Mouse (Mus musculus): ENCODE data around the gene Mpp2. TPM values are rescaled to one million over a fixed set of nuclear protein-coding genes. Genes with fewer than 3 reads are reported as not detected.

Gene Mpp2
- polyA plus RNA-seq, 1 experiment = 147 TPM

DNA sequence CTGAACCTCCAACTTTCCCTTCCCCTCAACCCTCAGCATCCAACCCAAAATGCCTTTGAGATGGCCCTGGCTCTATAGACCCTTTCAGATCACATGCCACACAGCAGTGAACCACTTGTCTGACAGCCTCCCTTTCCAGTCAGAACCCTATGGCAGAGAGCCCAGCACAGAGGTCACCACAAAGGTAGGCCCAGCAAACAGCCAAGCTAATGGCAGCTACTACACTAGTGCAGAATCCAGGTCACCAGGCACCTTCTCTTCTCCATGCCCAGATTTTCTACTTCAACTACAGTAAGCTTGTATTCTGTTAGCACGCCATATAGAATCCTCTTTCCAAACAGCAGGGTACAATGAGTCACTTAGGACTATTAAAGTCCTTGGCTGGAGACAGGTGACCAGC lies 72.2 kb downstream of the Mpp2 start:
- DNase-seq (ENCODE audit: extremely low spot score in 1 of 2, low spot score in 1 of 2) = no peak

DNA sequence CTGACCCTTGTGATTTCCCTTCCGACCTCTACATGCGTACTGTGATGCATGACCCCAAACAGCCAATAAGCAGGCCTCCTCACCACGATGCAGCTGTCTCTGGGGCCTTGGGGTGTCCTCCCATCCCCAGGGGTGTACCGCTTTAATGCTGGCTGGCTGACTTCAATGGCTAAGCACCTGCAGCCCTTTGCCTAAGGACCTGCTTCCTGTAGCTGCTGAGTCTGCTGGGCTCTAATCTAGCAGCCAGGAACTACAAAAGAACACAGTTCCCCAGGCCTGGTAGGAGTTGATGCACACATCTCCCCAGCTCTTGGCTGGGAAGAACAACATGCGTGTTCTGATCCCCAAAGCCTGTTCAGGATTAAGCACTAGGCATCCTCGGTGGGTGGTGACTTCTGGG lies 72.8 kb downstream of the Mpp2 start:
- DNase-seq (ENCODE audit: extremely low spot score in 1 of 2, low spot score in 1 of 2) = no peak

DNA sequence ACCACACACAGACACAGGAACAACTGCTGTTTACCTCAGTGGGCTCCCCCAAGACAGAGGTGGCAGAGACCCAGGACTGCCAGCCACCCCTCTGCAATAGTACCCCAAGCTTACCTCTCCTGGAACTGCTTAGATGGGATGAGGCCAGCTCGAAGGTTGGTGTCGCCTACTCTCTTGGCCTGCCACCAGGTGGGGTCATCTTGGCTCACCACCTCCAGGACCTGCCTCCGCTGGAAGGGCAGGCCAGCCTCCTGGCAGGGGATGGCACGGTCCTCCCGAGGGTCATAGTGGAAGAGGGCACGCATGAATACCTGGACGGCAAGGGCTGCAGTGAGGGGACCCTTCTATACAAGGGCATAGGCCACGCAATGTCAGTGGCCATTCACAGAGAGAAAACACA lies 75.1 kb downstream of the Mpp2 start:
- DNase-seq (ENCODE audit: extremely low spot score in 1 of 2, low spot score in 1 of 2) = no peak

DNA sequence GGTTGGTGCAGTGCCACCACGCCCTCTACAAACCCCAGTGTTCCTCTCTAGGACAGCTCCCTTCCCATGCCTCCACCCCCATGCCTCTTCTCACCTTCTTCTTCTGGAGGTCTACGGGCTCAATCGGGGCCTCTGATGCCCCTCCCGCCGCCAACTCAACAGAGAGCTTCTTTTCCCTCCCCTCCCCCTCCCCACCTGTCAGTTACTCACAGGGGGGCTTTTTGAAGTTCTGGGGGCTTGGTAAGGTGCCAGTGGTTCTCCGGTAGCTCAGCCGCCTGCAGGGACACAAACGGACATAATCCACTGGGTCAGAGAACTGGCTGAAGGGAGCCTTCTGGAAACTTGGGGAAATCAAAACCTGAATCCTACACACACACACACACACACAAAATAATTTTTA lies 76.8 kb downstream of the Mpp2 start:
- no peak for DNase-seq (ENCODE audit: extremely low spot score in 1 of 2, low spot score in 1 of 2)

DNA sequence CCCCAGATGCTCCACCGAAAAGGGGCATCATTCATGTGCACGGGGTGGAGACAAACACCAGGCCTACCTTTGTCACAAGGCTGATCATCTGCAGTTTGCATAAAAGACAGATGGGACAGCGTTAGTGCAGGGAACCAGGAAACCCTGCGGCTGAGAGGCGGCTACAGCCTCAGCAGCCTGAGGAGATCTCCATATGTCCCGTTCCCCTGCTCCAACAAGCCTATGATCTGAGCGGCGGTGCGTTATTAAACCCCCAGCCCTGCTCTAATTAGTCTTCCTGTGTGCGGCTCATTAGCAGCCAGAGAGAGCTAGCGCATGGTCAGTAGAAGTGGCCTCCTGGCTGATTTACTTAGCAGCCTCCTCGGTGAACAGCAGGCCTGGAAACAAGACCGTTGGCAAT lies 78.2 kb downstream of the Mpp2 start:
- DNase-seq (ENCODE audit: extremely low spot score in 1 of 2, low spot score in 1 of 2) = no peak

DNA sequence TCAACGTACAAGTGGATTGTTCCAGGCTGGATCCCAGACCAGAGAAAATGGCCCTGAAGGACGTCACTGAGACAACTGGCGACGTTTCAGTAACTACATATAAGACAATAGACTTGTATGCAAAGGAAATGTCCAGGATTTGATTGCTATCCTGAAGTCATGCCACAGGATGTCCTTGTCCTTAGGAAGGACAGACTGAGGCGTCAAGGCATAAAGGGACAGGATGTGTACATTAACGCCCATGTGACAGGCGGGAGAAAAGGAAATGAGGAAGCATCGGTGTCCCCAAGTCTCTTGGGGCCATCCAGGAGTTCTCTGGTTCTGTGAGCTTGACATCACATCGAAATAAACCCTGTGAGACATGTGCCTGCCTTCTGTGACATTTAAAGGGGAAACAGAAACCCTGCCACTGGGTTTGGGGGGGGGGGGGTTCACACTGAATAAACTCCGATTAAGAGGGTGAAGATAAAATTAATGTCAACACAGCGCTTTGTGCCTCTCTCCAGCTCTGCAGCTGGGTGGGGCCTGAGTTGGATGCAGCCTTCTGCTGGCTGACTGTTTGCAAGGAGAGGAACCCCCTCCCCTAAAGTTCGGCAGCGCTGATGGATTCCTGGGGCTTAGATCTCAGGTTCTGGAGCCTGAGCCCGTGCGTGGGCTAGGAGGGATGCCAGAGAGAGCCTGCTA lies 79.2 kb downstream of the Mpp2 start:
- no peak for DNase-seq (ENCODE audit: extremely low spot score in 1 of 2, low spot score in 1 of 2)

DNA sequence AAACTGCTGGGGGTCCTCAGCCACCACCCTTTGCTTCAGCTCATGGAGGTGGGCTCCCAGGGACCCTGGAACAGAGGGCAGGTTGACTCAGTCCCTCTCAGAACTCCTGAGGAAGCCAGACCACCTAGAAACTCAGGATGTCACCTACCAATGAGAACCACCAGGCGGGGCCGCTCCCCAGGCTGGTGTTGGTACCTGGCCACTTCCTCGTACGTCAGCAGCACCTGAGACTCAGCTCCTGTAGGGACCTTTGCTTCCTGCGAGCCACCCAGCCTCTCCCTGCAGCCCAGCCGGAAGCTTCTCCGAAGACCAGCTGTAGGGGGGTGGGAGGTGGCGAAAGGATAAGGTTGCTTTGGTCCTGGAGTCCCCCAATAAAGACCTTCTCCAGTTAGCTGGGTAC lies 79.9 kb downstream of the Mpp2 start:
- DNase-seq (ENCODE audit: extremely low spot score in 1 of 2, low spot score in 1 of 2) = no peak

Other genes starting within 250 kb of the Mpp2 start
- 0.71 and 0.84 TPM in 2 replicates for gene Meox1, start 194.1 kb downstream of the Mpp2 start, polyA plus RNA-seq (2012; rRNA removed)
- gene Sost, start 121.5 kb downstream of the Mpp2 start, polyA plus RNA-seq (2012; rRNA removed) = 0.13 and 0.18 TPM in 2 replicates
- gene Cfap97d1, start 104.2 kb downstream of the Mpp2 start, polyA plus RNA-seq (2012; rRNA removed) = not detected in 2 replicates
- gene Dusp3, start 101.5 kb downstream of the Mpp2 start, polyA plus RNA-seq (2012; rRNA removed) = 112 and 124 TPM in 2 replicates
- gene Mpp3, start 60.1 kb downstream of the Mpp2 start, polyA plus RNA-seq (2012; rRNA removed) = 47.6 and 51.0 TPM in 2 replicates
- gene Cd300lg, start 47.0 kb downstream of the Mpp2 start, polyA plus RNA-seq (2012; rRNA removed) = 0.25 and 0.28 TPM in 2 replicates
- not detected in 2 replicates for gene Ppy, start 12.8 kb upstream of the Mpp2 start, polyA plus RNA-seq (2012; rRNA removed)
- gene Pyy, start 19.3 kb upstream of the Mpp2 start, polyA plus RNA-seq (2012; rRNA removed) = not detected in 2 replicates
- gene Nags, start 57.0 kb upstream of the Mpp2 start, polyA plus RNA-seq (2012; rRNA removed) = 0.04 and 0.06 TPM in 2 replicates
- gene Tmem101, start 67.9 kb upstream of the Mpp2 start, polyA plus RNA-seq (2012; rRNA removed) = 28.1 TPM in 2 replicates
- gene Lsm12, start 96.8 kb upstream of the Mpp2 start, polyA plus RNA-seq (2012; rRNA removed) = 32.9 and 35.5 TPM in 2 replicates
- 87.5 and 91.4 TPM in 2 replicates for gene G6pc3, start 101.1 kb upstream of the Mpp2 start, polyA plus RNA-seq (2012; rRNA removed)
- 256 and 323 TPM in 2 replicates for gene Hdac5, start 141.7 kb upstream of the Mpp2 start, polyA plus RNA-seq (2012; rRNA removed)
- 1.2 and 1.9 TPM in 2 replicates for gene BC030867, start 160.4 kb upstream of the Mpp2 start, polyA plus RNA-seq (2012; rRNA removed)
- 2.3 and 2.7 TPM in 2 replicates for gene Asb16, start 180.2 kb upstream of the Mpp2 start, polyA plus RNA-seq (2012; rRNA removed)
- 82.5 and 85.4 TPM in 2 replicates for gene Tmub2, start 196.4 kb upstream of the Mpp2 start, polyA plus RNA-seq (2012; rRNA removed)
- 142 and 147 TPM in 2 replicates for gene Atxn7l3, start 208.1 kb upstream of the Mpp2 start, polyA plus RNA-seq (2012; rRNA removed)
- gene Ubtf, start 231.2 kb upstream of the Mpp2 start, polyA plus RNA-seq (2012; rRNA removed) = 96.7 and 99.3 TPM in 2 replicates

All from frontal cortex, adult 2 months (tissue).